In the genomic region with DNA sequence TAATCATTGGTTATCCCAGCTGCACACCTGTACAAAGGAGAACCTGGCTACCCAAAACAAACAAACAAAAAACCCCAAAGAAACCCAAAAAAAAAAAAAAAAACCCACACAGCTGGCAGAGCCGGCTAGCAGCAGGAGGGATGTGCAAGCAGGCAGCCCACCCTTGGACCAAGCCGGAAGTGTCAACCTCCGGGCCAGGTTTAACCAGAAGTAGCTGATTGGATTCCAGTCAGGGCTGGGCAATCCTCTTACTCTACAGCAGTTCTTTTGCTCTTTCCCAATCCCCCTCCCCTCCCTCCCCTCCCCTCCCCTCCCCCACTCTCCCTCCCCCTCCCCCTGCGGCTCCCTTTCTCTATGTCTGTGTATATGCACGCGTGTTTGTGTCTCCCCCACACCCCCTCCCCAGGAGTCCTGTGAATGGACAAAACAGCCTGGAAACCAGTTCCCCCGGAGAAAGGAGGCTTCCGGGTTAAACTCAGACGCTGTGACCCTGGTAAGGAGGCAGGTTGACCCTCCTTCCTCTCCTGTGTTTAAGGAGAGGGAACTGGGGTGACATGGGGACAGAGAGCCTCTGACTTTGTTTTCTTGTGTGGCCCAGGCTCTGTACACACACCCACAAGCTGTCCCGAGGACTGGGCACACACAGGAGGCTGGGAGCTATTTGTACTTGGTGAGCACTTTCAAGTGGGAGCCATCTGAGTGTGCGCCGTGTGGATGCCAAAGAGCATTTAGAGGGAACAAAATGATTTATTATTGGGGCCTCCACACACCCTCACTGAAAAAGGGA, we compare ENCODE assay signal across 9 mouse cellular contexts.
DNase-seq lines count a peak whose midpoint lies in the region; ATAC-seq and TF ChIP-seq lines count a peak whose summit lies in the region.
"Had no signal": no experiment of that assay in that cellular context is flagged by ENCODE, and none has a peak within 500 bp of the region (broad histone marks: within the 10 kb centered on the region; RNA-seq: fewer than 3 reads in every experiment).

No protein-coding gene starts in this region.

- WGBS in limb, embryonic 10.5 days: 3% methylated on average over 10 of the region's 12 CpGs
- WGBS in midbrain, embryonic 11.5 days: 9% methylated on average over 9 of the region's 12 CpGs

- peak; percentile 64; the same call in 1 of the 2 replicates for ATAC-seq in midbrain, embryonic 11.5 days (ENCODE audit: low FRiP score)

- H3K27me3 ChIP-seq in ES-Bruce4 (ENCODE audit: control insufficient read depth, insufficient read depth, low read length, poor library complexity, severe bottlenecking): no peaks in the 10 kb centered on the region
- H3K27me3 ChIP-seq in limb, embryonic 10.5 days (ENCODE audit: low read depth, poor library complexity, severe bottlenecking): no peaks in the 10 kb centered on the region
- H3K27me3 ChIP-seq in midbrain, embryonic 11.5 days (ENCODE audit: control insufficient read depth, insufficient read depth, low read length): no peaks in the 10 kb centered on the region

- no peak for TF ChIP-seq CTCF in ES-Bruce4 (IDR thresholded peaks at IDR 0.05; ENCODE audit: low read depth, low read length)

- peak overlapping the region; percentile 22 for H3K4me3 ChIP-seq in ES-Bruce4 (ENCODE audit: low read depth, low read length)
- peak overlapping the region; percentile 41 for H3K4me3 ChIP-seq in limb, embryonic 10.5 days
- no peak overlapping the region for H3K4me3 ChIP-seq in midbrain, embryonic 11.5 days (ENCODE audit: low read depth, low read length)
- H3K4me3 ChIP-seq: myocyte had no signal

- H3K4me2 ChIP-seq in midbrain, embryonic 11.5 days: peak overlapping the region; percentile 28

- peak overlapping the region; percentile 81 for H3K27ac ChIP-seq in ES-Bruce4 (ENCODE audit: insufficient read depth, low read length)
- peak overlapping the region; percentile 82 for H3K27ac ChIP-seq in limb, embryonic 10.5 days
- H3K27ac ChIP-seq in midbrain, embryonic 11.5 days (ENCODE audit: low read depth, low read length): no peak overlapping the region

- H3K36me3 ChIP-seq in ES-Bruce4 (ENCODE audit: control insufficient read depth, insufficient read depth, low read length, poor library complexity, severe bottlenecking): no peaks in the 10 kb centered on the region
- H3K36me3 ChIP-seq in limb, embryonic 10.5 days: no peaks in the 10 kb centered on the region
- H3K36me3 ChIP-seq in midbrain, embryonic 11.5 days (ENCODE audit: control insufficient read depth, insufficient read depth, low read length): no peaks in the 10 kb centered on the region

- peaks cover under 1% of the 10 kb centered on the region for H3K4me1 ChIP-seq in ES-Bruce4 (ENCODE audit: control insufficient read depth, insufficient read depth, low read length)
- peaks cover 34% of the 10 kb centered on the region for H3K4me1 ChIP-seq in limb, embryonic 10.5 days
- peaks cover 16% of the 10 kb centered on the region for H3K4me1 ChIP-seq in midbrain, embryonic 11.5 days (ENCODE audit: control insufficient read depth, insufficient read depth, low read length)

- peak; percentile 36 for DNase-seq in embryo, embryonic 9.5 days (ENCODE audit: extremely low spot score)
- peak; percentile 48 for DNase-seq in limb, embryonic 10.5 days (ENCODE audit: low spot score)
- DNase-seq in midbrain, embryonic 11.5 days (ENCODE audit: low spot score, missing footprints): peak; percentile 88
- DNase-seq in cerebellum, postnatal 25 days: no peak
- no peak for DNase-seq in testis, postnatal 10 days (ENCODE audit: low spot score)
- no peak for DNase-seq in cerebellum, postnatal 4 days (ENCODE audit: low spot score in 2 of 2)
- no peak for DNase-seq in adrenal gland, postnatal 25 days

- TF ChIP-seq EP300 in ES-Bruce4 (IDR thresholded peaks at IDR 0.05; ENCODE audit: insufficient read depth, low read depth, low read length): peak; percentile 70

- H3K9ac ChIP-seq in ES-Bruce4 (ENCODE audit: low read depth, poor library complexity, severe bottlenecking): peak overlapping the region; percentile 60
- no peak overlapping the region for H3K9ac ChIP-seq in midbrain, embryonic 11.5 days (ENCODE audit: low read length)

- no peak for TF ChIP-seq POLR2A in ES-Bruce4 (IDR thresholded peaks at IDR 0.05; ENCODE audit: insufficient read depth, low read length)

- peaks cover 7% of the 10 kb centered on the region for H3K9me3 ChIP-seq in ES-Bruce4 (replicated peaks; ENCODE audit: control insufficient read depth, insufficient read depth, low read length, poor library complexity, severe bottlenecking)
- no peaks in the 10 kb centered on the region for H3K9me3 ChIP-seq in limb, embryonic 10.5 days (replicated peaks)
- H3K9me3 ChIP-seq in midbrain, embryonic 11.5 days (ENCODE audit: control insufficient read depth, low read length): no peaks in the 10 kb centered on the region

Comparison
In these comparisons a context has a peak if more than half of its experiments do, and no peak if none do; other contexts are left out.
1. DNase-seq: peak in embryo, embryonic 9.5 days (single experiment), limb, embryonic 10.5 days (single experiment) and midbrain, embryonic 11.5 days (single experiment); none in cerebellum, postnatal 25 days (0 of 2), testis, postnatal 10 days (single experiment), cerebellum, postnatal 4 days (0 of 2) and adrenal gland, postnatal 25 days (single experiment).